Mouse (Mus musculus): Measurements from ENCODE around the gene Myh9. TPM values are rescaled to one million over a fixed set of nuclear protein-coding genes. Genes with fewer than 3 reads are reported as not detected.
A peak's percentile ranks its signal among the peaks of the same experiment; 100 is the strongest.
"Not testable (repeated sequence)": the region's sequence is repeated elsewhere in the genome, so short reads cannot be mapped to it uniquely, and the experiment has no call there.

Myh9 gene
- polyA plus RNA-seq, 1 experiment from 2014 or later, result 53.7 TPM

- not testable (repeated sequence) for H3K27me3 ChIP-seq (replicated peaks; ENCODE audit: control insufficient read depth, insufficient read depth, low read length); DNase-seq (ENCODE audit: low spot score); H3K9ac ChIP-seq (ENCODE audit: low read depth, low read length); H3K4me1 ChIP-seq (ENCODE audit: control insufficient read depth, insufficient read depth, low read length); H3K9me3 ChIP-seq (ENCODE audit: control insufficient read depth, low read length); H3K36me3 ChIP-seq (ENCODE audit: control insufficient read depth, insufficient read depth, low read length); H3K4me3 ChIP-seq (ENCODE audit: low read depth, low read length); H3K27ac ChIP-seq (replicated peaks; ENCODE audit: low read depth, low read length); H3K4me2 ChIP-seq (ENCODE audit: low read depth, low read length)
- WGBS, result 37% methylated on average over 2 of the region's 10 CpGs
- 0 out of 2 replicates have a peak, but pooled peaks have one; percentile 18 for ATAC-seq (ENCODE audit: low read depth)
Measured at GRCm38 (mm10) chr15:77724208-77724911, 117.6 kb downstream of the Myh9 start.

- H3K27ac ChIP-seq (replicated peaks; ENCODE audit: low read depth, low read length); H3K4me3 ChIP-seq (ENCODE audit: low read depth, low read length); H3K36me3 ChIP-seq (ENCODE audit: control insufficient read depth, insufficient read depth, low read length); H3K4me1 ChIP-seq (ENCODE audit: control insufficient read depth, insufficient read depth, low read length); H3K27me3 ChIP-seq (replicated peaks; ENCODE audit: control insufficient read depth, insufficient read depth, low read length); DNase-seq (ENCODE audit: low spot score); ATAC-seq (ENCODE audit: low read depth); H3K9me3 ChIP-seq (ENCODE audit: control insufficient read depth, low read length); H3K9ac ChIP-seq (ENCODE audit: low read depth, low read length); H3K4me2 ChIP-seq (ENCODE audit: low read depth, low read length): not testable (repeated sequence)
- WGBS, result no CpG with 5 or more reads among the region's 3 CpGs
Measured at GRCm38 (mm10) chr15:77721509-77721908, 120.5 kb downstream of the Myh9 start.

GRCm38 (mm10) chr15:77718240-77718639 lies 123.7 kb downstream of the Myh9 start:
- 75% methylated on average over 2 of the region's 6 CpGs for WGBS

More at GRCm38 (mm10) chr15:77718240-77718639, 123.7 kb downstream of the Myh9 start:
- not testable (repeated sequence) for H3K27ac ChIP-seq (replicated peaks; ENCODE audit: low read depth, low read length); ATAC-seq (ENCODE audit: low read depth); H3K4me2 ChIP-seq (ENCODE audit: low read depth, low read length); H3K9me3 ChIP-seq (ENCODE audit: control insufficient read depth, low read length); H3K27me3 ChIP-seq (replicated peaks; ENCODE audit: control insufficient read depth, insufficient read depth, low read length); H3K4me3 ChIP-seq (ENCODE audit: low read depth, low read length); H3K4me1 ChIP-seq (ENCODE audit: control insufficient read depth, insufficient read depth, low read length); DNase-seq (ENCODE audit: low spot score); H3K9ac ChIP-seq (ENCODE audit: low read depth, low read length); H3K36me3 ChIP-seq (ENCODE audit: control insufficient read depth, insufficient read depth, low read length)

Other genes with a start within 250 kb of the Myh9 start
- gene Apol10b, start 246.1 kb downstream of the Myh9 start, polyA plus RNA-seq (2014; fragmentation: Nextera tagmentation; extraction: Ambion mirVana), result 0.08 and 0.14 TPM in 2 replicates
- not detected in 2 replicates for gene Gm36245, start 242.9 kb downstream of the Myh9 start, polyA plus RNA-seq (2014; fragmentation: Nextera tagmentation; extraction: Ambion mirVana)
- gene Apol11b, start 198.9 kb downstream of the Myh9 start, polyA plus RNA-seq (2014; fragmentation: Nextera tagmentation; extraction: Ambion mirVana), result 0.10 TPM in 1 of 2 replicates, not detected in the other
- 0.09 TPM in 1 of 2 replicates, not detected in the other for gene Apol7e, start 143.3 kb downstream of the Myh9 start, polyA plus RNA-seq (2014; fragmentation: Nextera tagmentation; extraction: Ambion mirVana)
- 0.39 TPM in 1 of 2 replicates, not detected in the other for gene Apol9b, start 113.1 kb downstream of the Myh9 start, polyA plus RNA-seq (2014; fragmentation: Nextera tagmentation; extraction: Ambion mirVana)
- not detected in 2 replicates for gene Apol8, start 85.2 kb downstream of the Myh9 start, polyA plus RNA-seq (2014; fragmentation: Nextera tagmentation; extraction: Ambion mirVana)
- gene Txn2, start 86.8 kb upstream of the Myh9 start, polyA plus RNA-seq (2014; fragmentation: Nextera tagmentation; extraction: Ambion mirVana), result 234 and 271 TPM in 2 replicates
- 4.5 and 5.3 TPM in 2 replicates for gene Foxred2, start 114.5 kb upstream of the Myh9 start, polyA plus RNA-seq (2014; fragmentation: Nextera tagmentation; extraction: Ambion mirVana)
- gene Eif3d, start 128.6 kb upstream of the Myh9 start, polyA plus RNA-seq (2014; fragmentation: Nextera tagmentation; extraction: Ambion mirVana), result 155 and 194 TPM in 2 replicates

Data from embryonic facial prominence, embryonic 14.5 days (tissue).